Mouse (Mus musculus) heart, embryonic 11.5 days (tissue): ENCODE measurements around the gene Zbtb12. TPM values are rescaled to one million over a fixed set of nuclear protein-coding genes. Genes with fewer than 3 reads are reported as not detected.
"Not testable (repeated sequence)": the region's sequence is repeated elsewhere in the genome, so short reads cannot be mapped to it uniquely, and the experiment has no call there.

Source experiments
- ATAC-seq: fragments of 200-750 bp; cut with Nextera tagmentation; replicated peaks from 2 replicates; pipeline ENCODE4 v1.8.0; 2017; ENCODE audit warnings: moderate library complexity; ENCODE audit not compliant: insufficient number of reproducible peaks, low FRiP score, low TSS enrichment
- H3K27ac ChIP-seq: fragments of 300-500 bp; sonication (generic); 2 replicates; pipeline ENCODE4 v1.5.1; 2014; ENCODE audit warnings: mild to moderate bottlenecking, low read depth, low read length
- H3K27me3 ChIP-seq: fragments of 300-500 bp; sonication (generic); 2 replicates; pipeline ENCODE4 v1.6.1; 2014; ENCODE audit warnings: mild to moderate bottlenecking, low read length, mixed read lengths; ENCODE audit not compliant: control insufficient read depth, insufficient read depth
- H3K36me3 ChIP-seq: fragments of 300-500 bp; sonication (generic); 2 replicates; pipeline ENCODE4 v1.6.1; 2014; ENCODE audit warnings: mild to moderate bottlenecking, low read length, moderate library complexity, mixed read lengths; ENCODE audit not compliant: control insufficient read depth, insufficient read depth
- H3K4me1 ChIP-seq: fragments of 300-500 bp; sonication (generic); 2 replicates; pipeline ENCODE4 v1.6.1; 2014; ENCODE audit warnings: low read length; ENCODE audit not compliant: control insufficient read depth, insufficient read depth
- H3K4me2 ChIP-seq: fragments of 300-500 bp; sonication (generic); 2 replicates; pipeline ENCODE4 v1.6.1; 2014; ENCODE audit warnings: mild to moderate bottlenecking, moderate library complexity
- H3K4me3 ChIP-seq: fragments of 300-500 bp; sonication (generic); 2 replicates; pipeline ENCODE4 v1.5.1; 2014; ENCODE audit warnings: low read depth, low read length
- H3K9ac ChIP-seq: fragments of 300-500 bp; sonication (generic); 2 replicates; pipeline ENCODE4 v1.6.1; 2014; ENCODE audit warnings: mild to moderate bottlenecking, low read depth, low read length, moderate library complexity
- H3K9me3 ChIP-seq: fragments of 300-500 bp; sonication (generic); replicated peaks from 2 replicates; pipeline ENCODE4 v1.6.1; 2016; ENCODE audit warnings: low read length; ENCODE audit not compliant: control insufficient read depth
- WGBS: fragments of 180-500 bp; shearing (Covaris S2); extraction: QIAGEN DNeasy Blood & Tissue Kit; methylation state at CpG from one replicate; pipeline ENCODE4 v1.1.7; 2014; ENCODE audit not compliant: insufficient replicate concordance; 5-methylcytosine and 5-hydroxymethylcytosine counted together
- polyA plus RNA-seq: library from polyadenylated mRNA; unstranded; fragments of >200 nt; fragmentation: Nextera tagmentation; extraction: Ambion mirVana; gene quantifications from 2 replicates; pipeline ENCODE4 v1.2.1, GENCODE M21; 2014

Zbtb12 gene
- polyA plus RNA-seq, 1 experiment from 2014 or later = 0.59 TPM

- not testable (repeated sequence) for H3K27me3 ChIP-seq, H3K9me3 ChIP-seq, H3K9ac ChIP-seq, H3K4me2 ChIP-seq, ATAC-seq, H3K4me3 ChIP-seq, H3K27ac ChIP-seq, H3K4me1 ChIP-seq
- 90% methylated on average over 8 of the region's 10 CpGs for WGBS
- peaks cover 24% of the 10 kb centered on the region for H3K36me3 ChIP-seq
Measured at GRCm38 (mm10) chr17:34901948-34902347, 22.7 kb downstream of the Zbtb12 start.

- Histone ChIP-seq H3K4me1 (no peaks in the 10 kb centered on the region), H3K27ac (no peak overlapping the region), H3K9me3 (no peaks in the 10 kb centered on the region), H3K27me3 (no peaks in the 10 kb centered on the region), H3K4me3 (no peak overlapping the region), H3K36me3 (peaks cover 33% of the 10 kb centered on the region), H3K4me2 (no peak overlapping the region), H3K9ac (no peak overlapping the region)
- ATAC-seq = no peak
- WGBS = 83% methylated on average over 9 of the region's 9 CpGs
Measured at GRCm38 (mm10) chr17:34902895-34903294, 23.6 kb downstream of the Zbtb12 start.

GRCm38 (mm10) chr17:34910982-34911381 is 31.7 kb downstream of the Zbtb12 start:
- H3K4me1 ChIP-seq = no peaks in the 10 kb centered on the region
- ATAC-seq = no peak
- no peak overlapping the region for H3K4me3 ChIP-seq
- WGBS = 91% methylated on average over 10 of the region's 10 CpGs
- no peak overlapping the region for H3K4me2 ChIP-seq
- no peaks in the 10 kb centered on the region for H3K9me3 ChIP-seq
- H3K27ac ChIP-seq = no peak overlapping the region
- H3K9ac ChIP-seq = no peak overlapping the region
- peaks cover 51% of the 10 kb centered on the region for H3K36me3 ChIP-seq
- H3K27me3 ChIP-seq = no peaks in the 10 kb centered on the region

GRCm38 (mm10) chr17:34911945-34912351 is 32.7 kb downstream of the Zbtb12 start:
- peaks cover 42% of the 10 kb centered on the region for H3K36me3 ChIP-seq
- WGBS = 47% methylated on average over 5 of the region's 5 CpGs

GRCm38 (mm10) chr17:34913930-34914665 is 34.8 kb downstream of the Zbtb12 start, which contains the start of gene Slc44a4:
TSS of gene Slc44a4 (plus strand) at chr17:34914466.
- 33% methylated on average over 18 of the region's 18 CpGs for WGBS
- Histone ChIP-seq H3K4me2 (peak within 1 kb of the TSS; percentile 22; the same call in 1 of the 2 replicates), H3K4me3 (no peak within 1 kb of the TSS), H3K9me3 (no peaks in the 10 kb centered on the region), H3K9ac (no peak within 1 kb of the TSS), H3K36me3 (peaks cover 33% of the 10 kb centered on the region), H3K4me1 (no peaks in the 10 kb centered on the region), H3K27ac (no peak within 1 kb of the TSS), H3K27me3 (no peaks in the 10 kb centered on the region)
- ATAC-seq = no peak

More at GRCm38 (mm10) chr17:34911945-34912351, 32.7 kb downstream of the Zbtb12 start:
- no peaks in the 10 kb centered on the region for H3K4me1 ChIP-seq
- no peak overlapping the region for H3K4me3 ChIP-seq
- H3K4me2 ChIP-seq = no peak overlapping the region
- no peak overlapping the region for H3K9ac ChIP-seq
- H3K9me3 ChIP-seq = no peaks in the 10 kb centered on the region
- no peak overlapping the region for H3K27ac ChIP-seq
- no peaks in the 10 kb centered on the region for H3K27me3 ChIP-seq
- no peak for ATAC-seq

GRCm38 (mm10) chr17:34915410-34915831 is 36.1 kb downstream of the Zbtb12 start:
- Histone ChIP-seq H3K4me3 (no peak overlapping the region), H3K4me2 (peak overlapping the region; percentile 22; the same call in 1 of the 2 replicates), H3K4me1 (no peaks in the 10 kb centered on the region), H3K27ac (no peak overlapping the region), H3K9ac (no peak overlapping the region; the same call in 1 of the 2 replicates), H3K9me3 (no peaks in the 10 kb centered on the region), H3K27me3 (no peaks in the 10 kb centered on the region), H3K36me3 (peaks cover 32% of the 10 kb centered on the region)
- 21% methylated on average over 11 of the region's 11 CpGs for WGBS
- no peak for ATAC-seq

- no peak for ATAC-seq
- Histone ChIP-seq H3K4me3 (no peak overlapping the region), H3K36me3 (peaks cover 23% of the 10 kb centered on the region), H3K27me3 (no peaks in the 10 kb centered on the region), H3K9me3 (no peaks in the 10 kb centered on the region), H3K4me2 (no peak overlapping the region), H3K9ac (no peak overlapping the region), H3K27ac (no peak overlapping the region), H3K4me1 (no peaks in the 10 kb centered on the region)
- WGBS = 80% methylated on average over 5 of the region's 5 CpGs
Measured at GRCm38 (mm10) chr17:34916316-34916715, 37.0 kb downstream of the Zbtb12 start.

GRCm38 (mm10) chr17:34917188-34917587 is 37.9 kb downstream of the Zbtb12 start:
- no peak overlapping the region for H3K4me3 ChIP-seq
- WGBS = 64% methylated on average over 9 of the region's 9 CpGs
- no peaks in the 10 kb centered on the region for H3K4me1 ChIP-seq
- H3K4me2 ChIP-seq = no peak overlapping the region
- peak overlapping the region; percentile 28; the same call in 1 of the 2 replicates for H3K9ac ChIP-seq
- H3K27ac ChIP-seq = no peak overlapping the region
- peaks cover 14% of the 10 kb centered on the region for H3K36me3 ChIP-seq
- H3K9me3 ChIP-seq = no peaks in the 10 kb centered on the region
- no peak for ATAC-seq
- no peaks in the 10 kb centered on the region for H3K27me3 ChIP-seq

- H3K4me2 ChIP-seq = no peak overlapping the region
- WGBS = 43% methylated on average over 6 of the region's 6 CpGs
- no peak overlapping the region for H3K27ac ChIP-seq
- H3K9ac ChIP-seq = no peak overlapping the region
- H3K4me3 ChIP-seq = no peak overlapping the region
- H3K9me3 ChIP-seq = no peaks in the 10 kb centered on the region
- H3K27me3 ChIP-seq = no peaks in the 10 kb centered on the region
- no peaks in the 10 kb centered on the region for H3K36me3 ChIP-seq
- H3K4me1 ChIP-seq = no peaks in the 10 kb centered on the region
- ATAC-seq = no peak
Measured at GRCm38 (mm10) chr17:34922939-34923338, 43.7 kb downstream of the Zbtb12 start.
